8 mouse cellular contexts compared by ENCODE assay signal in genomic region chr10:80577195-80578130, GRCm38 (mm10). TPM values are rescaled to one million over a fixed set of nuclear protein-coding genes. Genes with fewer than 3 reads are reported as not detected.
A peak's percentile ranks its signal among the peaks of the same experiment; 100 is the strongest.
DNase-seq lines count a peak whose midpoint lies in the region; ATAC-seq and TF ChIP-seq lines count a peak whose summit lies in the region.

Gene Klf16, minus strand, starts transcription at chr10:80577321.

- no peaks in the 10 kb centered on the region for H3K9me3 ChIP-seq in forebrain, embryonic 15.5 days

- ATAC-seq in forebrain, embryonic 15.5 days (replicated peaks) = peak; percentile 82
- ATAC-seq in neutrophil, adult 5-6 weeks (ENCODE audit: extremely low read depth, insufficient number of reproducible peaks, low FRiP score, poor library complexity, severe bottlenecking) = peak; percentile 66

- H3K4me1 ChIP-seq in forebrain, embryonic 15.5 days = peaks cover 44% of the 10 kb centered on the region
- no peaks in the 10 kb centered on the region for H3K4me1 ChIP-seq in lung, adult 2 months (ENCODE audit: control insufficient read depth, insufficient read depth, low read length)

- peak within 1 kb of the TSS; percentile 70 for H3K4me3 ChIP-seq in forebrain, embryonic 15.5 days
- H3K4me3 ChIP-seq in lung, adult 2 months (replicated peaks; ENCODE audit: extremely low read depth, low read depth, low read length) = peak within 1 kb of the TSS; percentile 90

- peak; percentile 98 for DNase-seq in ES-CJ7 (ENCODE audit: low read depth, low spot score)
- peak; percentile 90 for DNase-seq in cerebellum, adult 11 months
- peak; percentile 96 for DNase-seq in heart, postnatal 25 days (ENCODE audit: low spot score)
- peak; percentile 95 to 97 for DNase-seq in layer of hippocampus, adult 18-20 months (ENCODE audit: low spot score in 2 of 2)
- peak; percentile 99 for DNase-seq in lung, adult 2 months
- peak; percentile 97 to 98 for DNase-seq in thymus, adult 18-20 months

- TF ChIP-seq POLR2A in lung, adult 2 months (IDR thresholded peaks at IDR 0.05; ENCODE audit: borderline replicate concordance, extremely low read depth, low read depth, low read length) = peak; percentile 93; the same call in 1 of the 2 replicates

- H3K27ac ChIP-seq in forebrain, embryonic 15.5 days (replicated peaks) = peak within 1 kb of the TSS; percentile 90

- no peaks in the 10 kb centered on the region for H3K36me3 ChIP-seq in forebrain, embryonic 15.5 days

- H3K27me3 ChIP-seq in forebrain, embryonic 15.5 days = no peaks in the 10 kb centered on the region

- intact Hi-C loops in heart, postnatal 25 days (cut with DNase I) = no loop called here

- H3K4me2 ChIP-seq in forebrain, embryonic 15.5 days (replicated peaks) = peak within 1 kb of the TSS; percentile 76

- peak within 1 kb of the TSS; percentile 66 for H3K9ac ChIP-seq in forebrain, embryonic 15.5 days (replicated peaks)

- 0% methylated on average over 71 of the region's 97 CpGs for WGBS in forebrain, embryonic 15.5 days
- under 1% methylated on average over 84 of the region's 97 CpGs for WGBS in lung, adult 2 months

- TF ChIP-seq CTCF in lung, adult 2 months (IDR thresholded peaks at IDR 0.05; ENCODE audit: insufficient read depth, low read length) = no peak

RNA-seq across cellular contexts. Expression of gene Klf16, which starts in this region (rescaled TPM):
- polyA plus RNA-seq in forebrain, embryonic 15.5 days (2015; fragmentation: Nextera tagmentation; extraction: Ambion mirVana) = 8.0 and 8.5 TPM in 2 replicates
- 1 to 10 TPM; 3.0 to 4.5 TPM for total RNA-seq in heart, postnatal 25 days (2021)
- 10 to 100 TPM; 57.3 to 62.1 TPM for total RNA-seq in layer of hippocampus, adult 18-20 months (2021)
- 24.8 and 31.5 TPM in 2 replicates for polyA plus RNA-seq in lung, adult 2 months (2012; rRNA removed)
- total RNA-seq in neutrophil, adult 5-6 weeks (2017) = 6.5 and 8.0 TPM in 2 replicates

Comparison
In these comparisons a context has a peak if more than half of its experiments do, and no peak if none do; other contexts are left out.
1. Peak in every context shown above with its lines: DNase-seq, ATAC-seq, H3K4me3 ChIP-seq and H3K27ac ChIP-seq.